Mouse (Mus musculus) testis, postnatal 14 days (tissue): ENCODE results near the gene Ctnnbl1.

Experiments
- DNase-seq: peaks from one replicate; pipeline ENCODE4 v3.0.0; 2021; ENCODE audit warnings: low spot score

The Ctnnbl1 gene

DNA sequence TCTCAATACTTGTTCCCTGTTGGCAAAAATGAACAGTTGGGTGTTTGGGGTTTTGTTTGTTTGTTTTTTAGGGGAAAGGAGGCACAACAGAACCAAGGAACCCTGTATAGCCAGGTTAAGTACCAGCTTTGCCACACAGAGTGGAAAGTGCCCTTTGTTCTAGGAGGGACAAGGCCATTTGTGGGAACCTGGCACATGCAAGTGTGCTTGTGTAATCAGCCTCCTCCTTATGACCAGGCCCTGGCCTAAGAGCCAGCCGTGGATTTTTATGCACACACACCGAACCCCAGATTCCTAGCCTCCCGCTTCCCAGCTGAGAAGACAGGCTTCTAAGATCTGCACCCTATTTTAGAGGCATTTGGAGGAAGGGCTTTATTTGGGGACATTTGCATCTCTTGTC lies 140.2 kb downstream of the Ctnnbl1 start:
- no peak for DNase-seq

DNA sequence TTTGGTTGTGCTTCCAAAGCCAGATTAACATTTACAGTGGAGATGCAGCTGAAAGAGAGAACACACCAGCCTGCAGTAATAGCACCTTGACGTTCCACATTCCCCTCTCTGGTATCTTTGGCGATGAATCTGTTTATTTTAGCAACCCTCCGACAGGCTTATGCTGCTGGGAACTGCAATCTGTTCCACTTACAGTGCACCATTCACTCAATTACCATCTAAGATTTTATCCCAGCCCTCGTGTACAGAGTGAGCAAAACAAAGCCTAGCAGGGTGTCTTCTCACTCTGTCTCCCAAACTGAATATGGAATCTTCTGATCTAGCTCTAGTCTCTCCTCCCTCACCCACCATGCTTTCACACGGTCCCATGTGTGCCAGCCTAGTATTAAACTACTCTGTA lies 140.8 kb downstream of the Ctnnbl1 start:
- DNase-seq = no peak

DNA sequence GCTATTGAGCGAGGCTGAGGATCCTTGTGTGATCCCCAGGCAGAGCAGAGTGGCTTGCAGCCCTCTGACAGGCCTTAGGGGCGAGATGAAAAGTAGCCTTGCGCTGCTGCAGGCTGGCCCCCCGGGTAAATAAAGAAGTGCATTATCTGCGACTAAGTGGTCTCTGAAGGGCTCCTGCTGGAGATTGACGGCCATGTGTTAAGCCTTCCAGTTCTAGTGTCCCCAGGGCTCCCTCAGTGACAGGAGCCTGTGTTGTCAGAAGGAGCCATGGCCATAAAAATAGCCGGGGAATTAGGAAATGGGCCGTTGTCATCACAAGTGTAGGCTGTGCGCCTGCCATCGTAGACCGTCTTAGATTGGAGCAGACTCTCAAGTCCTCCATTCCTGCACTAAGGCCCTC lies 144.7 kb downstream of the Ctnnbl1 start:
- no peak for DNase-seq

DNA sequence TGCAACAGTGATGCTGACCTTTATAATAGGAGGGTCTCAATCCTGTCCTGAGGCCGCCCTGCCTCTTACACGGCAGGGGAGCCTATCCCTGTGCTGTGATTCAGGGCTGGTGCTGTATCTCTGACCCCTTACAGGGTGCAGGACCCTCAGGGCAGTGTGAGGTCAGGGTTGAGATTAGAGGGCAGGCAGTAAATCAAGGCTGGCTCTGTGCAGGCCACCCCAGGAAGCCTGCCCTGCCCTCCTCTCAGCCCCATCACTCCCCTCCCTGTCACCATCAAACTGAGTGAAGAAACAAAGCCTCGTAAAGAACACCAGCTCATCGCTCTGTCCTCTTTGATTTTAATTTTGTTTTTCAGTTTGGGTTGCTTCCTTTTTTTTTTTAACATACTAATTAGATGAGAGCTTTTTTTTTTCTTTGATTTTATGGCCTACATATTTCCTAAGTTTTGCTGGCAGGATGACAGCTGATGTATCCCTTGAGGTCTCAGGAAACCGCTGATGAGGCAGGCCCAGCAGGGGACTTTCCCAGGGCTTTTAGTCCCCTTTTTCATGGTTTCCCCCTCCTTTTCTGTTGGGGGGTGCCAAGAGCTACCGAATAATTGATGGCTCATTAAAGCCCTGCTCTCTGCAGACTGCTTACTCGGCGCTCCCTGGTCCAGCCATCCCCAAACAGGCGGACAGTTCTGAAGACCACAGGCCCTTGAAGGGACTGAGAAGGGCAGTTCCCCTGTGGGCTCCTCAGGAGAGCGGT lies 150.2 kb downstream of the Ctnnbl1 start:
- DNase-seq = no peak

DNA sequence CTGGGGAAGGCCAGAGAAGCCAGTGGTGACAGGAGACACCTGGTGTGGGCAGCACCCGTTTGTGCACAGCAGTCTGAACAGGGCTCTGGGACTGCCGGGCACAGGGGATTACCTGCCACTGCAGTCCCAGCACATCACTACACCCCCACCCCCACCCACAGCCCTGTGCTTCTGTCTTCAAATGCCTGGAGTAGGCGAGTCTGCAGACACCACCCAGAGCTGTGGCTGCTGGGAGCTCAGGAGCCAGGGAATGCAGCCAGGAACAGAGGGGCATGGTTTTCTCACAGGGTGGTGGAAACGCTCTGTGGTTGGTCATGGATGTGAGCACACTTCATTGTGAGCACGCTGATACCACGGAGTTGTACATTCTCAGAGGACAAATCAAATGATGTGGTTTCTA lies 154.0 kb downstream of the Ctnnbl1 start:
- DNase-seq = no peak

DNA sequence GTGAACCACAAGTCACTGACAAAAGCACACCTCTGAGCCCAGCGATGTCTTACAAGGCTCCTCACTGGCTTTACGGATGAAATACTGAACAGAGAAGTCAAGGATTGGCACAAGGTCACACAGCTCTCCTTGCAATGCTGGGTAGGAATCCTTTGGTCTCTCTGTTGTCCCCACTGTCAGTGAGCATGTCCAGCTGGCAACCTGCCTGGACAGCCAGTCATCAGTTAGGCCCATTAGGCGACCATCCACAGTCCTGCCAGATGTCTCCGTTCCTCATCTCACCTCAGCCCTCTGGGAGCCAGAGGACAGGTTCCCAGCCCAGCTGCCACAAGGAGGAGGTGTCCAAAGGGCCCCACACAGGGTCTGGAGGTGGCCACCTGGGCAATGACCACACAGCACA lies 159.9 kb downstream of the Ctnnbl1 start:
- no peak for DNase-seq

DNA sequence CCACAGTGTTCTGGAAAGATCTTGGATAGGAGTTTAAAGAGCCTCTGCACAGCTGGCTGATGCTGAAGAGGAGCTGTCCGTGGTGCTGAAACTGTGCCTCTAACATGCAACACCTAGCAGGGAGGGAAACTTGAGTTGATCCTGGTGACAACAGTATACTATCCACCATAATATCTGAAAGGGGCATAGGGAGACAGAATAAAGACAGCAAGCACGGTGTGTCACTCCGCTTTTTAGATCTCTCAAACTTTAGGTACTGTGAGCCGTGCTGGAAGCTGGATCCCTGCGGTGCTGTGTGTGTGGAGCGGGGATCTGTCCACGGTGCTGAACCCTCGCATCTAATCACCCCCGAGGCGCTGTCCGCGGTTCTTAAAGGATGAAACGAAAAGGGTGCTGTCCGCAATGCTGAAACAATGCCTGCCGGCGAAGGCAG lies 176.0 kb downstream of the Ctnnbl1 start:
- DNase-seq = peak; percentile 79

DNA sequence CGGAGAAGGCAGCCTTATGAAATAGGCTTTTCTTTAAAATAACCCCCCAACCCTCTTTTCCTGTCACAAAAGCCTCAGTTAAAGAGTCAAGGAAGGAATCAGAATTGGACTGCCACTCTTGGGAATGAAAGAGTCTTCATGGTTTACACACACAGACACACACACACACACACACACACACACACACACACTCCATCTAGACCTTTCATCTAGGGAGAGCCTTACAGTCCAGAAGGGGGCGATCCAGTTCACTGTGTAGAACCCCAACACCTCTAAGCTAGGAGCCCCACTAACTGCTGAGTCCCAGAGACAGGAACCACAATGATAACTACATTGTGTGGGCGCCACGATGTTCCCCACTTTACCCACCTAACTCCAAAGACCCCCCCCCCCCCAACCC lies 176.5 kb downstream of the Ctnnbl1 start:
- no peak for DNase-seq

DNA sequence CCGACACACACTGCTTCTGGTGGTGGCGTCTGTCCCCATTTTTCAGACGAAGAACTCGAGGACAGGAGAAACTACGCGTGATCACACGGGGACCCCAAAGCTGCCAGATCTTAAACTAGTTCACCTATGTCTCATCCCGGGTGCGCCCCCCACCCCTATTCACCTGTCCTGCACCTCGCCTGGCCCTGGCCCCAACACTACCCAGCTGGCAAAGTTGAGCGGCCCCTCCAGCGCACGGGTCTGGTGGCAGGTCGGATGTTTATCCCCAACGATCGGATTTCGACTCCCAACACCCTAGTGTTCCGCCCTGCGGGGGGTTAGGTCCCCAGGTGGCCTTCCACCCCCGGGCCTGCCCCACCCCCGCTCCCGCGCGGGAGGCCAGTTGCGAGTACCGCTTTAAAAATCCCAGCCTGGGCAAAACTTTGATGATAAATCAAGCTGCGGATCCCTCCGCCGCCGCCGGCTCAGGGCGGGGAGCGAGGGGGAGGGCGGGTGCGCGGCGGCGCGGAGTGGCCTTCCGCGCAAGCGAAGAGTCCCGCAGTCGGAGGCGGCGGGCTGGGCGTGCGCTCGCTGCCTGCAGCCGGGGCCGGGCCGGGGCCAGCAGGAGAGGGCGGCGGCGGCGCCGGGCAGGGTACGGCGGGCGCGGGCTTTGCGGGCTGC lies 177.0 kb downstream of the Ctnnbl1 start, which contains the start of gene Vstm2l:
TSS of gene Vstm2l (plus strand) at position 549 of the 660 bp plus-strand sequence.
- DNase-seq = no peak

DNA sequence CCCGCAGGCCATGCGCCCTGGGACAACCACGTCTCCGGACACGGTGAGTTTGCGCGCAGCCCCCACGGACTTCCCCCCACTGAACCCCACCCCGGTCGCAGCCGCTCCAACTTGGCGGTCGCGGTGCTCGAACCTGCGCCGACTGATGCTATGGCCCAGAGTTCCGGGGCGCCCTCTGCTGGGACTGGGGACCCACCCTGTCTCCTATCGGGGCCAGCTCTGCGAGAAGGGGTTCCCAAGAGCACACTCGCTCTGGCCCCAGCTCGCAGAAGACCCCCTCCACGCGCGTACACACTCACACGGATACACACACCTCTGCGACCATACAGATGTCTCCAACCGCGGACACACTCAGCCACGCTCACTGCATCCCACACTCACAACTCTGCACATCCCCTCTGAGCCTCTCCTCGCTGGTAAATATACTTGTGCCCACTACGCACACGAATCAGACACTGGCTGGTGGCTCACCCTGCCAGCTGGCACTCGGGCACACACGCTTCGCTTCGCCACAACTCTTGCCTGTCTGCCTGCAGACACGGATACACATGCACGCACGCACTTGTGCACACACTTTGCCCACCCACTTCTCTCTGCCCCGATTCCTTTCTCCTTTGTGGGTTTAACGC lies 177.8 kb downstream of the Ctnnbl1 start:
- DNase-seq = no peak

DNA sequence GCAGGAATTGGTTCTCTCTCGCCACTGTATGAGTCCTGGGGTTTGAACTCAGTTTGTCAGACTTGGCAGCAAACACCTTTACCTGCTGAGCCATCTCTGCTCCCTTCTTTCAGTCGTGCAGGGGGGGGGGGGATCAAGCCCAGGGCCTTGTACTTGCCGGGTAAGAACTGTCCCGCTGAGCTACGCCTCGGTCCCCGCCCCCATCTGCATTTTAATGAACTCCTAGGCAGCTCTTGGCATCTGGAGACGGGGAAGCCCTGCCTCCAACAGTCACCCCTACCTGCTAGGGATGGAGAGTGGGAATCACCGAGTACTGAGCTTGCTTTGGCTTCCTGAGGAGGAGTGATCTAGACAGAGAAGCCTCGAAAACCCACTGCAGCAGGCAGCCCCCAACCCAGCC lies 181.3 kb downstream of the Ctnnbl1 start:
- no peak for DNase-seq

DNA sequence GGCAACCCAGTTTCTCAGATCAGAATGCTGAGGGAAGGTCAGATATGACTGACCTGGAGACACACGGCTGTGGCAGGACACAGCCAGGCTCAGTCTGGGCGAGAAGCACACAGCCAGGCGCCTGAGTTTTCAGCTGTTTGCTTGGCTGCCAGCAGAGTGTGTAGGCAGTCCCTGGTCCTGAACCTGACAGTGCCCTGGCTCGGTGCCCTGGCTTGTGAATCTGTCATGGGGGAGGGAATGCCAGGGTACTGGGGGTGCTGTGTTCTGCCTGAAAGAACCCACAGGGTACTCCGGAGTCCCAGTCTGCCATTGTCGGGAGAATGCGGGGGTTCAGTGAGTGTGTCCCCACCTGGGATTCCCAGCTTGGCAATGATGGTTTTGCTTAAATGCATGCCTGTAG lies 184.3 kb downstream of the Ctnnbl1 start:
- no peak for DNase-seq

DNA sequence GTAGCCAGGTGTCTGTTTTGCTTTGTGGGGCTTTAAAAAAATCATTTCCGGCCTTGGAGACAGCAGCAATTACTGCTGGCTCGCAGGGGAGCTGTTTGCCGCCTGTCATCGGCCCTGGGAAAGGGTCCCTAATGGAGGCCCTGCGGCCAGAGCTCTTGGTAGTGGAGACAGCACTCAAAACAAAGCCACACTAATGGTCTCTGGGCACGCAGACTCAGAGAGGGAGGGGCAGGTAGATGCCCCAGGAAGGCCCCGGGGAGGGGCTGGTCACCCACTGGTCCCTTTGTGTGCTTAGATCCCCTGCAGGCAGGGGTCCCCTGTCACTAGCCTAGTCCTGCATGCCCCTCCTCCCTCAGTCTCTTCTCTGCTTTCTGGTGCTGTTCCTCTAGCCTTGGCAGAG lies 186.2 kb downstream of the Ctnnbl1 start:
- no peak for DNase-seq

DNA sequence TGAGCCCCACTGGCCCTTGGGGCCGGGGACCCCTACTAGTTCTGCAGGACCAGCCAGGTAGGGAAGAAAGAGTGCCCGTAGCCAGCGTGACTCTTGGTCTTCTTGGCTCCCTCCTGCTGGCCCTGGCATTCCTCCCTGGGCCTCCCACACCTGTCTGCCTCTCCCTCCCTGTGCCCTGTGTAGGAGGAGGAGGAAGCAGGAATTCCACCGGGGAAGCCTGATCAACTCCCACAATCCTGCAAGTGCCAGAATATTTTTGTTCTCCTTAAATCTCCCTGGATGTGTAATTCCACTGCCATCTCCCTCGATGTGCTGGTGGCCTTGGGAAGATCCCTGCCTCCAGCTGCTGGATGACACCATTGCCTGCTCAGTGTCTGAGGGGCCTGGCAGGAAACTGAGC lies 187.3 kb downstream of the Ctnnbl1 start:
- no peak for DNase-seq

DNA sequence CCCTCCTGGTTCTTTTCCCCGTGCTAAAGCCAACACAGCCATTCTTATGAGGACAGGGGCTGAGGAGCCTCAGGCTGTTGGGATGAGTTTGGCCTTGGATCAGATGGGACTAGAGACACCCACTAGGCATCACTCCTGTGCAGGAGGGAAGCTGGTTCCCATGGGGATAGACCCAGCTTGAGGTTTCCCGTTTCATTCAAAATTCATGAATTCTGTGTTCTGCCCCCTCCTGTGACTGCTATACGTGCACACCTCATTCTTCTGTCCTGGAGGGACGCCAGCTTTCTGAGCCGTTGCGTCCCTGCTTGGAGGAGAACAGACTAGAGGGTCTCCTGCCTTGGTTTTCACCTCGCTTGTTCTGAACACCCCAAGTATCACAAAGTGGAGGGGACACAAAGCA lies 189.3 kb downstream of the Ctnnbl1 start:
- no peak for DNase-seq

DNA sequence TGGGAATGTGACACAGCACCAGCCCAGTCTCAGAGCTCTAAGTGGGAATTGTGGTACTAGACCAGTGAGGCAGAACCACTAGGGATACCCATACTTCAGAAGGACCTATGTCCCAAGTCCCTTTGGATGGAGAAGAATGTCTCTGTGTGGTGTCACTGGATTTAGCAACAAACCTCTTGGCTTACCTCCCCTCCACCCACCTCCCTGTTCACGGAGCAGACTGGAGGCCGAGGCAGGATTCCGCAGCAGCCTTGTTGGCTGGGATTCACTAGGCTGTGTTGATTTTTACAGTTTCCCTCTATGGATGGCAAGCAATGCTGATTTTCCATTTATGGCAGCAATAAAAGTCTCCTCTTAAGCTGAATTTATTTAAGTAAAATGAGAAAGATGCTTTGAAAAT lies 189.7 kb downstream of the Ctnnbl1 start:
- DNase-seq = no peak

DNA sequence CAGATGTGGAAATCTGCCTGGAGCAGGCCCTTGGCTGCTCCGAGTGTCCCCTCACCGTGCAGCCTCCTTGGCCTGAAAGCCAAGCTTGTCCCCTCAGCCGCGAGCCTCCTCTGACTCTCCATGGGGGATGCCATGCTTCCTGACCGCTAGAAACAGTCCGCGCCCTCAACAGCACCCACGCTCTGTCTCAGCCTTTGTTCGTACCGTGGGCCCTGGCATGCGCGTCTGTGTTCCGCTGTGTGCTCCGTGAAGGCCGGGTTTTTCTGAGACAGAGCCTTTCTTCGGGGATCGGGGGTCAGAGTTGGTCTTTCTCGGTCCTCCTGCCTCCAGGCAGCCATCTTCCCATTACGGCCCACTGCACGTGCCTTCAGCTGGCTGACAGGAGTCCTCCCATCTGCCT lies 190.2 kb downstream of the Ctnnbl1 start:
- DNase-seq = no peak

DNA sequence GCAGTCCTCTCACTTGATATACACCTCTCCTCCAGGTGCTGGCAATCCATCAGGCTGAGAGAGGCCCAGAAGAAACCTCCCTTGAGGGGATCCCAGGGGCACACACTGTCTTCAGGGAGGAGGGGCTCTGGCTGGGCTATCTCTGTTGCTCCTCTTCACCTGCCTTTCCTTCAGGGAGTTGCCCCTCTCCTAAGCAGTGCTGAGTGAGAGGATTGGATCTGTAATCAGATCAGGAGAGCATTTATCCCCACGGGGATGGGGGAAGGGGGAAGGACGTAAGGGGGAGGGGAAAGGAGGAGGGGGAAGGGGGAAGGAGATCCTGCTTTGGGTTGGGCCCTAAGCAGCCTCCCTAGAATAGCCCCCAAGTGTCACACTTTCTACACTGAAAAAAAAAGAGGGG lies 190.6 kb downstream of the Ctnnbl1 start:
- no peak for DNase-seq

DNA sequence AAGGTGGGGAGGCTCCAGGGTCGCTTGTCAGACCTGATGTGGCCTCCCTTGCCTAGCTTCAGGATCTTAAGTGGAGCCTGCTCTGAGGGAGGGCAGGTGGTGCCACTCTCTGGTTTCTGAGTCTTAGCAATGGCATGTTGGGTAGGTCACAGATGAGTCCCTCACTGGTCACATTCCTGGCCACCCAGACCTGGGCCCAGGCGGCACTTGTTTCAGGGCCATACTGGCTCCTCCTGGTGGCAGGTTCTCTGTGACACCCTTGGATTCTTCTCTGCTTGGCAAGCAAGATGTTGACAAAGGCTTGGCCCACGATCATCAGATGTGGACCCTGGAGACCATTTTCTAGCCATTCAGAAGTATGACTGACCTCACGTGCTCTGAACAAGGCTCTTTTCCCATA lies 195.5 kb downstream of the Ctnnbl1 start:
- no peak for DNase-seq

DNA sequence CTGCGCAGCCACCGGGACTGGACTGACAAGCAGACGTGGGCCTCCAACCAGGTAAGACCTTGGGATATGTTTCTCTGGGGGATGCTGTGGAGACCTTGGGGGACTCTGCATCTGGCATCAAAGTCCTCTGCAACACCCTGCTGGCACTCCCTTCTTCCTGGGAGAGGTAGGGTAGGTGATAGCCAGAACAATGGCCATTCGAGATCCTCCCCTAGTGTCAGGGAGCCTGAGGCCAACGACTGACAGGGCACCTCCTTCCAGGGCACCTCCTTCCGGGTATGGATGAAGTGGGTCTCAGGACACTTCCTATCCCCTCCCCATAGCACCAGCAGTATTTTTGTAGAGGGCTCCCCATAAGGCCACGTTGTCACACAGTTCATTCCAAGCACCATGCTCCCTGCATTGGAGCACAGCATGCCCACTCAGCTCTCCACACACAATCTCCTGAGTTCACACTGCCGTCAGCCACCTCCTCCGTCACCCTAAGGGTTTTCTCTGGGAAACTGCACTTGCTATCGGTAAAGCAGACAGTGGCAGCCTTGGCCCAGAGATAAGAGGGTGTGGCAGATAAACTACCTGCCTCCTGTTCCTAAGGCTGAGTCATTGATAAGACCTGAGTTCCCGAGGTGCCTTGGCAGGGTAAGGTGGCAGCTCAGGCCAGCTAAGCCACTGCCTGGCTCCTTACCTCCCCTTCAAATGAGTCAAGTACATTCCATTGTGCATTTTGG lies 198.4 kb downstream of the Ctnnbl1 start:
- no peak for DNase-seq

DNA sequence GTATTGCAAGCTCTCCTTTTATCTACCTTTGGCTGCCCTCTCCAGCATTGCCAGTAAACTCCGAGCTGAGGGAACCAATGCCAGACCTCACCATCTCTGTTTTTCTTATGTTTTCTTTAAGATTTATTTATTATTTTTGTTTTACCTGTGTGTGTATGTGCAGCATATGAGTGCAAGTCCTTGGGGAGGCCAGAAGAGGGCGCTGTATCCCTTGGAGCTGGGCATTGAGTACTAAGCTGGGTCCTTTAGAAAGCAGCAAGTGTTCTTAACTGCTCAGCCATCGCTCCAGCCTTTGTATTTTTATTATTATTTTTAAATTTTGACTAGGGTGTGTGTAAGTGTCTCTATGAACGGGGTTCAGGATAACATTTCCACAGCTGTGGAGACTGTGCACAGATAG lies 199.5 kb downstream of the Ctnnbl1 start:
- DNase-seq = no peak

DNA sequence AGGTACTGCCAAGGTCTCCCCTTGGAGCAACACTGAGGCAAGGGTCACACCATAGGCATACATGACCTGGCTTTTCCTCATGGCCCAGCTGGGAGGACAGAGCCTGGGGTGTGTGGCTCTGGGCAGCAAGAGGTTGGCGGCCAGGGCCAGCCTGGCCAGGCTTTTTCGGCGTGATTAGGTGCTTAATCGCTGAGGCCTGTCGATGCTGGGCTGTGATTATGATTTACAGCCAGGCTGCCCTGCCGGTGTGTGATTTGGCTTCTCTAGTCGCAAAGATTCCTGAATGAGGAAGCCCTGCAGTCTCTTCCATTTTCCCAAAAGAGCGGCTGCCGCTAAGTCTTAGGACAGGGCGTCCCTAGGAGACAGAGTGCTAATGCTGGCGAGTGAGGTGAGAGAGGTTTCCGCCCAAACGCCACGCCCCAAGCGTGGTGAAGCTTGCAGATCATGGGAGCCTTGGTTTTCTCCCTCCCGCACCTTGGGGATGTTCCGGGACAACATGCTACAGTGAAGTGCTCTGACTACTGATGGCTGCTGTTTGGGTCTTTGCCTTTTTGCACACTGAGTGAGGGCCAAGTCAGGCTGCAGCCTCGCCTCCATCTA lies 203.5 kb downstream of the Ctnnbl1 start:
- DNase-seq = no peak
